Mouse (Mus musculus) heart, embryonic 14.5 days (tissue): Measurements from ENCODE around the gene Cntnap5c. TPM values are rescaled to one million over a fixed set of nuclear protein-coding genes. Genes with fewer than 3 reads are reported as not detected.

Experiments
- ATAC-seq: fragments of 200-750 bp; cut with Nextera tagmentation; 2 replicates; pipeline ENCODE4 v1.8.0; 2017; ENCODE audit warnings: low read depth, moderate TSS enrichment; ENCODE audit not compliant: insufficient number of reproducible peaks, insufficient read depth, low FRiP score
- H3K27ac ChIP-seq, 2 experiments: fragments of 200-500 bp in 1 of 2; fragments of 300-500 bp in 1 of 2; sonication (generic) in 1 of 2; replicated peaks in 1 of 2; 2 replicates each; pipeline ENCODE4 v1.5.1; 2012 to 2014; ENCODE audit warnings: low read depth in 2 of 2, low read length in 2 of 2, control low read depth in 1 of 2, mild to moderate bottlenecking in 1 of 2, mixed read lengths in 1 of 2; ENCODE audit not compliant: control insufficient read depth in 1 of 2, insufficient read depth in 1 of 2
- H3K27me3 ChIP-seq: fragments of 300-500 bp; sonication (generic); 2 replicates; pipeline ENCODE4 v1.6.1; 2014; ENCODE audit warnings: mild to moderate bottlenecking, low read length, control low read depth; ENCODE audit not compliant: control insufficient read depth, insufficient read depth
- H3K36me3 ChIP-seq: fragments of 300-500 bp; sonication (generic); 2 replicates; pipeline ENCODE4 v1.6.1; 2014; ENCODE audit warnings: mild to moderate bottlenecking, control low read depth, low read length, mixed read lengths; ENCODE audit not compliant: control insufficient read depth, insufficient read depth
- H3K4me1 ChIP-seq, 2 experiments: fragments of 200-500 bp in 1 of 2; fragments of 300-500 bp in 1 of 2; sonication (generic) in 1 of 2; 2 replicates each; pipeline ENCODE4 v1.6.1; 2012 to 2014; ENCODE audit warnings: low read length in 2 of 2, control low read depth in 1 of 2, mixed read lengths in 1 of 2; ENCODE audit not compliant: control insufficient read depth in 2 of 2, insufficient read depth in 2 of 2
- H3K4me2 ChIP-seq: fragments of 300-500 bp; sonication (generic); 2 replicates; pipeline ENCODE4 v1.6.1; 2014; ENCODE audit warnings: mild to moderate bottlenecking, low read length
- H3K4me3 ChIP-seq, 2 experiments: fragments of 200-500 bp in 1 of 2; fragments of 300-500 bp in 1 of 2; sonication (generic) in 1 of 2; 2 replicates each; pipeline ENCODE4 v1.5.1; 2012 to 2014; ENCODE audit warnings: low read length in 2 of 2, mild to moderate bottlenecking in 2 of 2, control low read depth in 1 of 2, low read depth in 1 of 2, moderate library complexity in 1 of 2; ENCODE audit not compliant: control insufficient read depth in 1 of 2, insufficient read depth in 1 of 2
- H3K9ac ChIP-seq: fragments of 300-500 bp; sonication (generic); 2 replicates; pipeline ENCODE4 v1.6.1; 2014; ENCODE audit warnings: mild to moderate bottlenecking, low read length
- H3K9me3 ChIP-seq: fragments of 300-500 bp; sonication (generic); 2 replicates; pipeline ENCODE4 v1.6.1; 2016; ENCODE audit warnings: low read length, control low read depth; ENCODE audit not compliant: control insufficient read depth
- whole genome bisulfite sequencing: fragments of 180-500 bp; shearing (Covaris S2); extraction: QIAGEN DNeasy Blood & Tissue Kit; methylation state at CpG from one replicate; pipeline ENCODE4 v1.1.7; 2014; 5-methylcytosine and 5-hydroxymethylcytosine counted together
- polyA plus RNA-seq: library from polyadenylated mRNA; unstranded; fragments of >200 nt; fragmentation: Nextera tagmentation; extraction: Ambion mirVana; gene quantifications from 2 replicates; pipeline ENCODE4 v1.2.1, GENCODE M21; 2014

Gene Cntnap5c
- polyA plus RNA-seq, 1 experiment from 2014 or later, result not detected

- 66% methylated on average over 2 of the region's 2 CpGs for whole genome bisulfite sequencing
- H3K36me3 ChIP-seq, result no peaks in the 10 kb centered on the region
- H3K9ac ChIP-seq, result no peak overlapping the region
- no peak overlapping the region for H3K27ac ChIP-seq
- no peaks in the 10 kb centered on the region for H3K27me3 ChIP-seq
- no peak overlapping the region for H3K4me2 ChIP-seq
- no peaks in the 10 kb centered on the region for H3K4me1 ChIP-seq
- H3K4me3 ChIP-seq, result no peak overlapping the region
- no peaks in the 10 kb centered on the region for H3K9me3 ChIP-seq
- no peak for ATAC-seq
Measured at GRCm38 (mm10) chr17:58041178-58041577, 271.8 kb downstream of the Cntnap5c start.

GRCm38 (mm10) chr17:58045149-58045548 lies 275.8 kb downstream of the Cntnap5c start:
- ATAC-seq, result no peak

GRCm38 (mm10) chr17:58069912-58070311 lies 300.5 kb downstream of the Cntnap5c start:
- no peak overlapping the region for H3K27ac ChIP-seq
- no peaks in the 10 kb centered on the region for H3K4me1 ChIP-seq
- H3K4me2 ChIP-seq, result no peak overlapping the region
- ATAC-seq, result no peak
- no peaks in the 10 kb centered on the region for H3K27me3 ChIP-seq
- H3K9ac ChIP-seq, result no peak overlapping the region
- H3K4me3 ChIP-seq, result no peak overlapping the region
- H3K36me3 ChIP-seq, result no peaks in the 10 kb centered on the region
- no peaks in the 10 kb centered on the region for H3K9me3 ChIP-seq
- 74% methylated on average over 7 of the region's 7 CpGs for WGBS

More at GRCm38 (mm10) chr17:58045149-58045548, 275.8 kb downstream of the Cntnap5c start:
- Histone ChIP-seq H3K4me1 (no peaks in the 10 kb centered on the region), H3K9me3 (no peaks in the 10 kb centered on the region), H3K4me2 (no peak overlapping the region), H3K9ac (no peak overlapping the region), H3K27me3 (no peaks in the 10 kb centered on the region), H3K36me3 (no peaks in the 10 kb centered on the region), H3K27ac (no peak overlapping the region), H3K4me3 (no peak overlapping the region)

- WGBS, result 100% methylated on average over 1 of the region's 1 CpGs
- ATAC-seq, result no peak
- no peak overlapping the region for H3K4me3 ChIP-seq
Measured at GRCm38 (mm10) chr17:58082676-58083075, 313.3 kb downstream of the Cntnap5c start.

GRCm38 (mm10) chr17:58104505-58104904 lies 335.1 kb downstream of the Cntnap5c start:
- H3K9me3 ChIP-seq, result no peaks in the 10 kb centered on the region
- H3K36me3 ChIP-seq, result no peaks in the 10 kb centered on the region
- H3K4me1 ChIP-seq, result no peaks in the 10 kb centered on the region
- no peak overlapping the region for H3K4me2 ChIP-seq
- H3K27ac ChIP-seq, result no peak overlapping the region
- no peaks in the 10 kb centered on the region for H3K27me3 ChIP-seq
- no peak overlapping the region for H3K4me3 ChIP-seq
- no peak for ATAC-seq
- H3K9ac ChIP-seq, result no peak overlapping the region
- WGBS, result 68% methylated on average over 2 of the region's 2 CpGs

More at GRCm38 (mm10) chr17:58082676-58083075, 313.3 kb downstream of the Cntnap5c start:
- no peak overlapping the region for H3K4me2 ChIP-seq
- H3K9ac ChIP-seq, result no peak overlapping the region
- no peaks in the 10 kb centered on the region for H3K27me3 ChIP-seq
- H3K36me3 ChIP-seq, result no peaks in the 10 kb centered on the region
- H3K4me1 ChIP-seq, result no peaks in the 10 kb centered on the region
- no peak overlapping the region for H3K27ac ChIP-seq
- no peaks in the 10 kb centered on the region for H3K9me3 ChIP-seq

GRCm38 (mm10) chr17:58107901-58108300 lies 338.5 kb downstream of the Cntnap5c start:
- no peak overlapping the region for H3K4me2 ChIP-seq
- H3K36me3 ChIP-seq, result no peaks in the 10 kb centered on the region
- no peaks in the 10 kb centered on the region for H3K9me3 ChIP-seq
- no peaks in the 10 kb centered on the region for H3K4me1 ChIP-seq
- 74% methylated on average over 3 of the region's 3 CpGs for WGBS
- no peak for ATAC-seq
- no peaks in the 10 kb centered on the region for H3K27me3 ChIP-seq
- H3K9ac ChIP-seq, result no peak overlapping the region
- no peak overlapping the region for H3K4me3 ChIP-seq
- no peak overlapping the region for H3K27ac ChIP-seq

GRCm38 (mm10) chr17:58108335-58108734 lies 339.0 kb downstream of the Cntnap5c start:
- Histone ChIP-seq H3K27ac (no peak overlapping the region), H3K9me3 (no peaks in the 10 kb centered on the region), H3K9ac (no peak overlapping the region), H3K4me1 (no peaks in the 10 kb centered on the region), H3K36me3 (no peaks in the 10 kb centered on the region), H3K27me3 (no peaks in the 10 kb centered on the region), H3K4me3 (no peak overlapping the region), H3K4me2 (no peak overlapping the region)
- 50% methylated on average over 1 of the region's 1 CpGs for WGBS
- ATAC-seq, result no peak

- Histone ChIP-seq H3K4me3 (no peak overlapping the region), H3K4me1 (no peaks in the 10 kb centered on the region), H3K9me3 (no peaks in the 10 kb centered on the region), H3K4me2 (no peak overlapping the region), H3K27ac (no peak overlapping the region), H3K36me3 (no peaks in the 10 kb centered on the region), H3K27me3 (no peaks in the 10 kb centered on the region), H3K9ac (no peak overlapping the region)
- ATAC-seq, result no peak
- WGBS, result 57% methylated on average over 1 of the region's 1 CpGs
Measured at GRCm38 (mm10) chr17:58187171-58187570, 417.8 kb downstream of the Cntnap5c start.
